Mouse (Mus musculus) spleen, adult 10 weeks (tissue): ENCODE data around the gene Best1. TPM values are rescaled to one million over a fixed set of nuclear protein-coding genes. Genes with fewer than 3 reads are reported as not detected.

Experiments
- polyA plus RNA-seq: library from polyadenylated mRNA; stranded (reverse); fragments of 350-450 nt; fragmentation: Illumina TruSeq; extraction: RNeasy Lipid Tissue Mini Kit (QIAGEN cat#74804); gene quantifications from one replicate; pipeline ENCODE4 v1.2.3, GENCODE M21; 2015; ENCODE audit warnings: low replicate concordance; ENCODE audit not compliant: insufficient read depth

Gene Best1
- polyA plus RNA-seq, result 0.22 TPM

DNA sequence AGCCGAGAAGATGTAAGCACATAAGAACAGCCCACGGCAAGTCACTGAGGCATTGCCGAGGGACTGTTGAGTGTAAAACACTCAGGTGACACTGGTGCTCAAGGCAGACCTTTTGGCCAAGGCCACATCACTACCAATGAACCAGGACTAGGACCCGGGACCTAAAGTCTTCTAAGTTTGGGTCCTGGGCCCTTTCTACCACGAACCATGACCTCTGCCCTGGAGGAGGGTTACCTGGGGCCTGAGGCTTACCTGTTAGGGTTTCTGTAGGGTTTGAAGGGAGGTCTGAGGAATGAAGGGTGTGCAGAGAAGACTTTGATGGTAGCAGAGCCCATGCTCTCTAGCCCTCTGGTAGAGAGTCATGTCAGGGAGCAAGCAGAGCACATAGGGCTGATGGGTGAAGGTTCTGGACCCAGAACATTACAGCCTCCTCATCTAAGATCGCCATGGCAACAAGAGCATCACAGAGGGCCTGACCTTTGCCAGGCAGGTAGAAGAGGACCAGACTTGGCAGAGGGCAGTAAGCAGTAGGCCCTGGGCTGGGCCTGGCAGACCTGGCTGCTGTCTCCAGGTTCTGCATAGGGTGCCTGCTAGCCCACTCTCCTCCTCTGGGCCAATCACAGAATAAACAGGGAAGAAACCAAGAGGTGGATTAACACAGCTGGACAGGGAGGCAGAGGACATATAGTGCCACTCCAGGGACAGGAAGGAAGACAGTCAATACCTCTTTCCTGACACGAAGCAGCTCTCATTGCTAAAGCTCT, at the start of gene Best1, which contains the start of gene Rab3il1:
Gene Best1, minus strand, starts transcription at position 428 of the 764 bp plus-strand sequence.
Gene Rab3il1, plus strand, starts transcription at position 464 of the 764 bp plus-strand sequence.

DNA sequence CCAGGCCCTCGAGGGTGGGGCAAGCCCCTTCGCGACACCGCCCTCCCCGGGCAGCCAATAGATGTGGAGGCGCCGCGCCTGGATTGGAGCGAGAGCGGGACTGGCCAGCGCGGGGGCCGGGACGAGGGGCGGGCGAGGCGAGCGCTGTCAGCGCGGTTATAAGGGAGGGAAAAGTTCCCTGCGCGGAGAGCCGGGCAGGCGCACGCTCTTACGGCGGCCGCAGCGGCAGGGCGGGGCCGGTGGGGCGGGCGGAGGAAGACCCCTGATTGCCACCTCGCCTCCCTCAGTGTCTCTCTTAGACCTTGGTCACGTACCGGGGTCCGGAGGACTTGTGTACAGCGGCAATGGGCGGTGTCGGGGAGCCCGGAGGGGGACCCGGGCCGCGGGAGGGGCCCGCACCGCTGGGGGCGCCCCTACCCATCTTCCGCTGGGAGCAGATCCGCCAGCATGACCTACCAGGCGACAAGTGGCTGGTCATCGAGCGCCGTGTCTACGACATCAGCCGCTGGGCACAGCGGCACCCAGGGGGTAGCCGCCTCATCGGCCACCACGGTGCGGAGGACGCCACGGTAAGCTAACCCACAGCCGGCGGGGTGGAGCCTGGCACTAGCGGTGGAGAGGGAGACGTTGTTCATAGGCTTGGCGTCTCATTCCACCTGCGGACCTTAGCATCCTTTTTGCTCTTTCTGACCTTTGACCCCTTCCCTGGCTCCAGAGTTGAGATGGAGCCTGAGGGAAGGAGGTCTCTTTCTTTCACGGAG, 40.1 kb upstream of the Best1 start, which contains the start of gene Fads3:
Gene Fads3, plus strand, starts transcription at position 182 of the 761 bp plus-strand sequence.

DNA sequence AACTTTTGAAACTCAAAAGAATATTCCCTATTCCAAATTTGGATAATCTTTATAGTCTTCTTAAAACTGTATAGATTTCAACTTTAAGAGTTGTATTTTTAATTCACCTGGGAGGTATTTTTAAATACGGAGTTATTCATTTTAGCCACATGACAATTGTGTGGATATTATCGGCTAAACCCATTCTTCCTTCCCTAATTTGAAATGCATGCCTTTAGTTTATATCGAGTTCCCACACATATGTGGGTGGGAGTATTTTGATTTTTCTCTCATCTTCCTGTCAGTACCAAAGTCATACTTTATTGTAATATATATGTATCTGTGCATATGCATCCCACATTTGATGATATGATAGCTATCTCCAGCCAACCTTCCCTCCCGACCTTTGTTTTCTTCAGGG, 21.2 kb downstream of the Best1 start, which contains the start of gene Fth1:
Gene Fth1, plus strand, starts transcription at position 341 of the 400 bp plus-strand sequence.

Other genes starting within 250 kb of the Best1 start
- gene Scgb2a2, start 154.1 kb downstream of the Best1 start, polyA plus RNA-seq, result not detected
- 43.2 TPM for gene Incenp, start 102.1 kb downstream of the Best1 start, polyA plus RNA-seq
- 3,084 TPM for gene Fth1, start 21.0 kb downstream of the Best1 start, polyA plus RNA-seq
- gene Rab3il1, start within 50 bp of the Best1 start, polyA plus RNA-seq, result 16.4 TPM
- gene Fads3, start 39.9 kb upstream of the Best1 start, polyA plus RNA-seq, result 6.7 TPM
- 7.3 TPM for gene Fads2, start 100.1 kb upstream of the Best1 start, polyA plus RNA-seq
- 22.3 TPM for gene Fads1, start 181.3 kb upstream of the Best1 start, polyA plus RNA-seq
- 128 TPM for gene Tmem258, start 202.4 kb upstream of the Best1 start, polyA plus RNA-seq
- 20.8 TPM for gene Fen1, start 202.5 kb upstream of the Best1 start, polyA plus RNA-seq
- gene Myrf, start 239.1 kb upstream of the Best1 start, polyA plus RNA-seq, result 0.57 TPM